Mouse (Mus musculus) midbrain, postnatal 0 days (tissue): ENCODE measurements around the gene Gm49384. TPM values are rescaled to one million over a fixed set of nuclear protein-coding genes. Genes with fewer than 3 reads are reported as not detected.

Source experiments
- ATAC-seq: fragments of 200-750 bp; cut with Nextera tagmentation; 2 replicates; pipeline ENCODE4 v1.8.0; 2017; ENCODE audit warnings: moderate number of reproducible peaks, mild to moderate bottlenecking, moderate TSS enrichment, moderate library complexity; ENCODE audit not compliant: low FRiP score
- DNase-seq: peaks from one replicate; pipeline ENCODE4 v3.0.0-alpha.2; 2015; ENCODE audit warnings: low spot score
- H3K27ac ChIP-seq: fragments of 300-500 bp; sonication (generic); 2 replicates; pipeline ENCODE4 v1.5.1; 2014; ENCODE audit warnings: low read depth, mild to moderate bottlenecking, low read length, mixed read lengths
- H3K27me3 ChIP-seq: fragments of 300-500 bp; sonication (generic); 2 replicates; pipeline ENCODE4 v1.6.1; 2014; ENCODE audit warnings: low read length, control low read depth, mixed read lengths; ENCODE audit not compliant: insufficient read depth
- H3K36me3 ChIP-seq: fragments of 300-500 bp; sonication (generic); 2 replicates; pipeline ENCODE4 v1.6.1; 2014; ENCODE audit warnings: low read length, control low read depth, mixed read lengths; ENCODE audit not compliant: insufficient read depth
- H3K4me1 ChIP-seq: fragments of 300-500 bp; sonication (generic); 2 replicates; pipeline ENCODE4 v1.6.1; 2014; ENCODE audit warnings: mild to moderate bottlenecking, control low read depth, antibody characterized with exemption, low read length, mixed read lengths; ENCODE audit not compliant: insufficient read depth
- H3K4me2 ChIP-seq: fragments of 300-500 bp; sonication (generic); 2 replicates; pipeline ENCODE4 v1.6.1; 2014; ENCODE audit warnings: low read depth, mild to moderate bottlenecking, low read length, mixed read lengths; ENCODE audit not compliant: poor library complexity, severe bottlenecking
- H3K4me3 ChIP-seq: fragments of 300-500 bp; sonication (generic); 2 replicates; pipeline ENCODE4 v1.5.1; 2014; ENCODE audit warnings: low read depth, mild to moderate bottlenecking, low read length, moderate library complexity
- H3K9ac ChIP-seq: fragments of 300-500 bp; sonication (generic); replicated peaks from 2 replicates; pipeline ENCODE4 v1.6.1; 2014; ENCODE audit warnings: mild to moderate bottlenecking, low read length, moderate library complexity, mixed read lengths; ENCODE audit not compliant: poor library complexity, severe bottlenecking
- H3K9me3 ChIP-seq: fragments of 300-500 bp; sonication (generic); 2 replicates; pipeline ENCODE4 v1.6.1; 2016; ENCODE audit warnings: low read length, control low read depth
- CTCF ChIP-seq: IDR thresholded peaks from 2 replicates; pipeline ENCODE4 v1.5.1; 2016; ENCODE audit warnings: antibody characterized with exemption, mild to moderate bottlenecking
- WGBS: fragments of 180-500 bp; shearing (Covaris S2); extraction: QIAGEN DNeasy Blood & Tissue Kit; methylation state at CpG from one replicate; pipeline ENCODE4 v1.1.7; 2014; 5-methylcytosine and 5-hydroxymethylcytosine counted together
- polyA plus RNA-seq: library from polyadenylated mRNA; unstranded; fragments of >200 nt; fragmentation: Nextera tagmentation; extraction: Ambion mirVana; gene quantifications from 2 replicates; pipeline ENCODE4 v1.2.1, GENCODE M21; 2015
- total RNA-seq: library from RNA; depleted of rRNA; stranded (reverse); fragments of >200 nt; gene quantifications from 2 replicates; pipeline ENCODE4 v1.2.3, GENCODE M21; 2014

The Gm49384 gene
- total and polyA plus RNA-seq, 2 experiments from 2014 or later: 1.2 to 2.5 TPM

DNA sequence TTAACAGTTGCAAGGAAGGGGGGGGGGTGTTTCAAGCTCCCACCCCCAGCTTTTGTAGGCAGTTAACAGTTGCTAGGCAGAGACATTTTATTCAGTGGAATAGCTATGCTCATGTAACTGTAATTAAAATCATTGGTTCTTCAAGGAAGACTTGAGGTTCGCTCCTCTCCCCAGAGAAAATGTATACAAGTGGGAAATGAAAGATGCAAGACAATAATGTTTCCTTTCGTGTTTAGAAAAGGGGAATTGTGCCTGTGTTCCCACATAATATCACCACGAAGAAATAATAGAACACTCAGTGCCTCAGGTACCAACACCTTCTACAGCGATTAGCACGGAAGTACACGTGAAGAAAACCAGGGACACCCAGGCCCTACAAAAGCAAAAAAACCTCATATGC is 36.8 kb upstream of the Gm49384 start, which contains the start of gene Klhdc1:
TSS of gene Klhdc1 (plus strand) at position 301 of the 400 bp plus-strand sequence.
- Histone ChIP-seq H3K4me1 (no peaks in the 10 kb centered on the region), H3K4me2 (peak within 1 kb of the TSS; percentile 66), H3K27me3 (no peaks in the 10 kb centered on the region), H3K36me3 (no peaks in the 10 kb centered on the region), H3K9ac (peak within 1 kb of the TSS; percentile 80), H3K9me3 (no peaks in the 10 kb centered on the region), H3K27ac (peak within 1 kb of the TSS; percentile 85), H3K4me3 (peak within 1 kb of the TSS; percentile 68)
- no peak for ATAC-seq
- no peak for TF ChIP-seq CTCF
- DNase-seq: no peak
- WGBS: 62% methylated on average over 6 of the region's 6 CpGs

- no peak overlapping the region for H3K4me3 ChIP-seq
- H3K9me3 ChIP-seq: no peaks in the 10 kb centered on the region
- no peak overlapping the region for H3K4me2 ChIP-seq
- DNase-seq: no peak
- no peaks in the 10 kb centered on the region for H3K36me3 ChIP-seq
- no peak overlapping the region for H3K27ac ChIP-seq
- no peak for ATAC-seq
- WGBS: 35% methylated on average over 3 of the region's 3 CpGs
- H3K9ac ChIP-seq: no peak overlapping the region
- peak; percentile 34 for TF ChIP-seq CTCF
- no peaks in the 10 kb centered on the region for H3K4me1 ChIP-seq
- no peaks in the 10 kb centered on the region for H3K27me3 ChIP-seq
These were observed 34.2 kb upstream of the Gm49384 start for GRCm38 (mm10) chr12:69238284-69238683.

- no peaks in the 10 kb centered on the region for H3K36me3 ChIP-seq
- H3K4me1 ChIP-seq: no peaks in the 10 kb centered on the region
- ATAC-seq (no peak), DNase-seq (no peak)
- H3K4me3 ChIP-seq: no peak overlapping the region
- H3K27ac ChIP-seq: no peak overlapping the region
- TF ChIP-seq CTCF: no peak
- H3K4me2 ChIP-seq: no peak overlapping the region
- no peak overlapping the region for H3K9ac ChIP-seq
- no peaks in the 10 kb centered on the region for H3K27me3 ChIP-seq
- H3K9me3 ChIP-seq: no peaks in the 10 kb centered on the region
- 94% methylated on average over 6 of the region's 6 CpGs for WGBS
These were observed 31.7 kb upstream of the Gm49384 start for GRCm38 (mm10) chr12:69235782-69236181.

GRCm38 (mm10) chr12:69229251-69229650 is 25.2 kb upstream of the Gm49384 start:
- no peaks in the 10 kb centered on the region for H3K27me3 ChIP-seq
- no peak overlapping the region for H3K9ac ChIP-seq
- peak; percentile 42 for TF ChIP-seq CTCF
- no peak for ATAC-seq
- H3K27ac ChIP-seq: no peak overlapping the region
- 65% methylated on average over 2 of the region's 2 CpGs for WGBS
- H3K36me3 ChIP-seq: no peaks in the 10 kb centered on the region
- no peak for DNase-seq
- H3K4me1 ChIP-seq: no peaks in the 10 kb centered on the region
- H3K9me3 ChIP-seq: no peaks in the 10 kb centered on the region
- no peak overlapping the region for H3K4me3 ChIP-seq
- H3K4me2 ChIP-seq: no peak overlapping the region

GRCm38 (mm10) chr12:69227776-69228466 is 23.9 kb upstream of the Gm49384 start, which contains the start of gene Pole2:
Gene Pole2, minus strand, starts transcription at chr12:69228195.
- Histone ChIP-seq H3K36me3 (no peaks in the 10 kb centered on the region), H3K9me3 (no peaks in the 10 kb centered on the region), H3K27ac (no peak within 1 kb of the TSS), H3K4me1 (no peaks in the 10 kb centered on the region), H3K4me2 (peak within 1 kb of the TSS; percentile 55), H3K27me3 (no peaks in the 10 kb centered on the region), H3K4me3 (peak within 1 kb of the TSS; percentile 46), H3K9ac (peak within 1 kb of the TSS; percentile 2; the same call in 1 of the 2 replicates)
- DNase-seq (peak; percentile 71), ATAC-seq (peak; percentile 92)
- under 1% methylated on average over 37 of the region's 37 CpGs for WGBS
- TF ChIP-seq CTCF: peak; percentile 16; the same call in 1 of the 2 replicates

DNA sequence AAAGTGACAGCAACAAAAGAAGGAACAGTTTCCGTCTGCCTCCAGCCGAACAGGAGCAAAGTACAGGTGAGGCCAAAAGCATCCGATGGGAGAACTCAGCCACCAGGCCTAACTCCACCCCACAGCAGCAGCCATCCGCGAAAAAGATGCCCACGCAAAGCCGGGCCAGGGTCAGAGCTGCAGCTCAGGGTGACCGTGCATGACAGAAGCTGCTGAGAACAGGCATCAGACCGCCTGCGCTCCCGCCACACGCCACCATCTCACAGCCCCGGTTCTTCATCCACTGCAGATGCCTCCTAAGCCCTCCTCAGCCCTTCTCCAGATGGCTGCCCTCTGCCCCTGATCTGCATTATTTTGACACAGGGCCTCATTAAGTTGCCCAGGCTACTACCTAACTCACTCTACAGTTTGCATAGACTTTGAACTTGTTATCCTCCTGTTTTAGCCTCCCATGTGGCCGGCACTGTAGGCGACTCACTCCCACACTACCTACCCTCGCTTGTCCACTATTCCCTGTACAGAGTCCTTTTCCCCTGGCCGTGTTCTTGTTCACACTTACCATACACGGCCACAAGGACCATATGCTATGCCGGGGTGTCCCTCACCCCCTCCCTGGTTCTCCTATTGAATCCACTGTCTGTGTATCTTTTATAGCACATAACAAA is 16.7 kb upstream of the Gm49384 start:
- H3K4me1 ChIP-seq: no peaks in the 10 kb centered on the region
- H3K4me2 ChIP-seq: no peak overlapping the region
- H3K27me3 ChIP-seq: no peaks in the 10 kb centered on the region
- TF ChIP-seq CTCF: no peak
- H3K27ac ChIP-seq: no peak overlapping the region
- WGBS: 85% methylated on average over 19 of the region's 19 CpGs
- no peaks in the 10 kb centered on the region for H3K36me3 ChIP-seq
- DNase-seq (no peak), ATAC-seq (no peak)
- H3K9ac ChIP-seq: no peak overlapping the region
- H3K4me3 ChIP-seq: no peak overlapping the region
- no peaks in the 10 kb centered on the region for H3K9me3 ChIP-seq
